Mouse (Mus musculus) urinary bladder, postnatal 0 days (tissue): ENCODE results near the gene Usmg5. TPM values are rescaled to one million over a fixed set of nuclear protein-coding genes. Genes with fewer than 3 reads are reported as not detected.

Experiments used
- polyA plus RNA-seq: library from polyadenylated mRNA; unstranded; fragments of >200 nt; fragmentation: Nextera tagmentation; extraction: Ambion mirVana; gene quantifications from 2 replicates; pipeline ENCODE4 v1.2.1, GENCODE M21; 2015

Usmg5 gene
- polyA plus RNA-seq: 1,773 and 2,057 TPM in 2 replicates

GRCm38 (mm10) chr19:47090550-47091156 lies at the start of gene Usmg5, which contains the start of gene Pdcd11:
TSS of gene Usmg5 (minus strand) at chr19:47090647.
TSS of gene Pdcd11 (plus strand) at chr19:47090768.

GRCm38 (mm10) chr19:47137771-47138421 lies 47.4 kb upstream of the Usmg5 start, which contains the start of gene Calhm2:
TSS of gene Calhm2 (minus strand) at chr19:47138294.

GRCm38 (mm10) chr19:47067096-47067882 lies 23.2 kb downstream of the Usmg5 start, which contains the start of gene Taf5:
TSS of gene Taf5 (plus strand) at chr19:47067746.

GRCm38 (mm10) chr19:47050271-47051032 lies 40.0 kb downstream of the Usmg5 start, which contains the start of gene Pcgf6:
TSS of gene Pcgf6 (minus strand) at chr19:47050906.

Other genes starting within 250 kb of the Usmg5 start
- gene Ina, start 75.9 kb downstream of the Usmg5 start, polyA plus RNA-seq: 0.11 and 0.14 TPM in 2 replicates
- gene Nt5c2, start 75.5 kb downstream of the Usmg5 start, polyA plus RNA-seq: 48.2 and 55.6 TPM in 2 replicates
- gene Pcgf6, start 39.7 kb downstream of the Usmg5 start, polyA plus RNA-seq: 8.2 and 8.9 TPM in 2 replicates
- 1.5 TPM in 2 replicates for gene Taf5, start 22.9 kb downstream of the Usmg5 start, polyA plus RNA-seq
- 4.2 and 4.4 TPM in 2 replicates for gene Pdcd11, start 121 bp upstream of the Usmg5 start, polyA plus RNA-seq
- 5.7 and 6.2 TPM in 2 replicates for gene Calhm2, start 47.6 kb upstream of the Usmg5 start, polyA plus RNA-seq
- gene Calhm1, start 53.6 kb upstream of the Usmg5 start, polyA plus RNA-seq: not detected in 2 replicates
- not detected in 2 replicates for gene Calhm3, start 67.1 kb upstream of the Usmg5 start, polyA plus RNA-seq
- 9.6 and 13.2 TPM in 2 replicates for gene Neurl1a, start 88.2 kb upstream of the Usmg5 start, polyA plus RNA-seq